Mouse (Mus musculus) myocyte (in vitro differentiated cells): ENCODE results near the gene Jdp2.

ENCODE experiments used
- CEBPB ChIP-seq: IDR thresholded peaks from 2 replicates; pipeline ENCODE4 v1.6.1; 2011; ENCODE audit warnings: mild to moderate bottlenecking, moderate library complexity; ENCODE audit not compliant: poor library complexity, insufficient read depth, severe bottlenecking
- E2F4 ChIP-seq: IDR thresholded peaks from one replicate; pipeline ENCODE4 v1.6.1; 2011; ENCODE audit warnings: mild to moderate bottlenecking, control low read depth, moderate library complexity; ENCODE audit not compliant: insufficient read depth
- MAX ChIP-seq: IDR thresholded peaks from one replicate; pipeline ENCODE4 v1.6.1; 2011; ENCODE audit warnings: low read depth, mild to moderate bottlenecking, control low read depth
- MYOG ChIP-seq, 3 experiments: IDR thresholded peaks; one replicate each; pipeline ENCODE4 v1.6.1; 2011; ENCODE audit warnings: control low read depth in 2 of 3, low read depth in 2 of 3, mild to moderate bottlenecking in 2 of 3; ENCODE audit not compliant: insufficient read length in 2 of 3, control insufficient read depth in 1 of 3, insufficient read depth in 1 of 3
- POLR2A ChIP-seq: IDR thresholded peaks from one replicate; pipeline ENCODE4 v1.6.1; 2011; ENCODE audit warnings: low read depth, mild to moderate bottlenecking, control low read depth, moderate library complexity; ENCODE audit not compliant: insufficient read length
- POLR2AphosphoS2 ChIP-seq: IDR thresholded peaks from one replicate; pipeline ENCODE4 v1.6.1; 2011; ENCODE audit warnings: low read depth, control low read depth; ENCODE audit not compliant: insufficient read length
- TCF12 ChIP-seq: IDR thresholded peaks from one replicate; pipeline ENCODE4 v1.6.1; 2011; ENCODE audit warnings: mild to moderate bottlenecking, control low read depth; ENCODE audit not compliant: poor library complexity, insufficient read depth, severe bottlenecking
- USF1 ChIP-seq: IDR thresholded peaks from one replicate; pipeline ENCODE4 v1.6.1; 2011; ENCODE audit warnings: low read depth, mild to moderate bottlenecking, control low read depth, moderate library complexity

DNA sequence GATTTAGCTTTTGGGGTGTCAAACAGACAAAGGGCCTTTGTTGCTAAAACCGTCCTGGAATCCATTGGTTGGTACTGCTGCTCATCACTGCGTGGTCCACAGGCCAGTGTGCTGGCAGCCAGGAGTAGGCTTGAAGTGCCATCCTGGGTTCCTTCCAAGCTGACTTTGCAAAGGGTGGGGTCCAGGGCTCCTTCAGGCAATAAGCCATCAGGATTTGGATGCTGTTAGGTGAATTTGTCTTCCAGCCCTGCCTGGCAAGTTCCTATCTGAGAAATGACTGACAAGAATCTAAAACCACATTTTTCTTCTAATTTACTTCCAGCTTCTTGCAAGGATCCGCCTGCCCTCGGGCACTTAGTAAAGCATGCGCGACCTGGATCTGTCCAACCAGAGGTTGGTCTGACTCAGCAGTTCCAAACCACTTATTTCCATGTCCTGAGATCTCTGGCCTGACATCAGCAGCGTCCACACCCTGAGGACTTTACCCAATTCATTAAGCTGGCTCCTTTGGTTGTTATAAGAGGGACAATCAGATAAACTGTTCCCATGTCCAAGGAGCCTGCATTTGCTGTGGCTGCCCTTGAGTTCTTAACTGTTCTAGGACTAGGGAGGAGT, 20.6 kb downstream of the Jdp2 start:
- TF ChIP-seq POLR2A (no peak), E2F4 (no peak), MAX (no peak), POLR2AphosphoS2 (no peak), CEBPB (no peak), USF1 (no peak), TCF12 (no peak), MYOG (IDR thresholded peaks at IDR 0.05; ENCODE audit: control insufficient read depth in 1 of 3, insufficient read depth in 1 of 3, insufficient read length in 2 of 3, low read depth in 2 of 3) (no peak)
